Mouse (Mus musculus) telencephalon, adult 2 months (tissue): ENCODE data around the gene Ecm1.
"Not testable (repeated sequence)": the region's sequence is repeated elsewhere in the genome, so short reads cannot be mapped to it uniquely, and the experiment has no call there.

Experiments used
- DNase-seq: peaks from one replicate; pipeline ENCODE4 v3.0.0-alpha.2; 2011; ENCODE audit warnings: low read depth, low spot score

The Ecm1 gene

GRCm38 (mm10) chr3:95690552-95690951 lies 48.8 kb downstream of the Ecm1 start:
- DNase-seq = not testable (repeated sequence)

DNA sequence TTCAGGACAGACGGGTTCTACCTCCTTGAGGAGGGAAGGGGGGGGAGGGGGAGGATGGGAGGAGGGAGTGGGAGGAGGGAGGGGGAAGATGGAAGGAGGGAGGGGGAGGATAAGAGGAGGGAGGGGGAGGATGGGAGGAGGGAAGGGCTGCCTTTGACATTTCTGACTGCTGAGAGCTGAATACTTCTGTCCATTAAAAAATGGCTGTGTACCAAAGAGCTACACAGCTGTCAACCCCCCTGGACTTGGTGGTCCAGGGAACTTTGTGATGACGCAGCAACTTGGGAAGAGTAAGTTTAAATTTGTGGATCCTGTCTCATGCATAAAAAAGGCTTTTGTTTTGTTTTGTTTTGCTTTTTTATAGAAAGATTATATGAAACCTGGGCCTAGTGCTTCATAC lies 49.4 kb downstream of the Ecm1 start:
- no peak for DNase-seq

DNA sequence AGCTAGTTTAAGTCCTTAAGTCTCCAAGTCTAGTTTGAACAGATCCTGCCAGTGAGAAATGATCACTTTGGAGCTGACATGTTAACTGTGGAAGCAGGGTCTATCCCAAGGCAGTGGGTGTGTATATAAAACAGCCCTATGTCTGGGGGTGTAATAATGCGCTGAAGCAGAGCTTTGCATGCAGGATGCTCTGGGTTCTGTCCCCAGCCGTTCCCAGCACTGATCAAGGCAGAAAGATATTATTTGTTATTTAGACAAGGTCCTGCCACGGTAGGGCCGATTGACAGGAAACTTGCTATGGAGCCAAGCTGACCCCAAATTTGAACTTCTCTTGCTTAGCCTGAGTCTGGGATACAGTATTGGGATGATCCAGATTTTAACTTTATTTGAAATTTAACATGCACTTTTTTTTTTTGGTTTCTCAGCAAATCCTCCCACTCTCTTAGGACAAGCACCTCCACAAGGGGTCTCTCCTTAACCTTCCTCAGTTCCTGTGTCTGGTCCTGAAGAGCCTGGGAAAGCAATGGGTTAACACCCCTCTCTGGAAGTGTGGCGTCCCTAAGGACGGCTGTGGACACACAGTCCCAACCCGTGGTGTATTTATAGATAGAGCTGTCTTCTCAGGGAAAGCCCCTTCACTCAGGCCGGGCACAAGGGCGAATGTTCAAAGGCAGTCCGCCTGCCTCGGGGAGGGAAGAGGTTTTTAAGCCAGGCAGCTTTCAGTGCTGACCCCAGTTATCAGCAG lies 50.0 kb downstream of the Ecm1 start:
- no peak for DNase-seq

DNA sequence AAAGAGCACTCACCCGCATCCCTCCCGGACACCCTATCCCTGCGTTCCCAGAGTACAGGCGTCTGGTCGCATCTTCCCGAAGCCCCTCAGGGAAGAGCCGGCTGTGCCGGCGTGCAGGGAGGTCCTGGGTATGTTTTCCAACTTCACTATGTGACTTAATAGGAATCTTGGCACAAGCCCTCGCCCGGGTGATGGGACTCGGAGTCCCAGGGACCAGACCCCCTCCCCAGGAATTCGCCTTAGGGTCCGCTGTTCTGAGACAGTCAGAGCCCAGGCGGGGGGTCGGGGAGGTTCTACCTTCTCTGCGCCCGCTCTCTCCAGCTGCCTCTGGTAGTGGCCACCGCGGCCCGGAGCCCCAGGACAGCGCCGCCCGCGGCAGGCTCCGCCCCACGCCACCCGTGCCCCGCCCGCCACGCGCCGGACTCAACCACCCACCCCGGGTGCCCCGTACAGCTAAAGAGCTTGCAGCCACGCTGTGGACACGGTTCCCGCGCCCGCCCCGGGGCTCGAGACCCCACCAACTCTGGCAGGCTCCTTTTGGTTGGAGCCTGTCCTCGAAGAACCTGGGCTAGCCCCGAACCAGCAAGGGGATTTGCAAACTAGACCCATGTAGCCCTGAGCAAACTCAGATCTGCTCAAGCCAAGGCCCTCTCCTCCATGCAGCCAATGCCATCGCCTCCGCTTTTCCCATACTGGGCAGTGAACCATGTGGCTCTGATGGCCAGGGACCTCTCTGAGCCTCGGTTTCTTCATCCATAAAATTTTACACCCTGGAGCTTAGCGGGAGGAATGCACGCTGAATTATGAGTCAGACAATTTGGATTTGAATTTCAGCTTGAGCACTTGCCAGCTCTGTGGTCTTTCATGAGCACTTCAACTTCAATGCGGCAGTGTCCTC lies 51.6 kb downstream of the Ecm1 start, which contains the start of gene Adamtsl4:
Adamtsl4 (minus strand) TSS at position 394 of the 898 bp plus-strand sequence.
- DNase-seq = no peak

- no peak for DNase-seq
Observed at GRCm38 (mm10) chr3:95687168-95687523, 52.2 kb downstream of the Ecm1 start.

GRCm38 (mm10) chr3:95686492-95687167 lies 52.7 kb downstream of the Ecm1 start:
- DNase-seq = no peak

- no peak for DNase-seq
Observed at GRCm38 (mm10) chr3:95685701-95686100, 53.7 kb downstream of the Ecm1 start.

DNA sequence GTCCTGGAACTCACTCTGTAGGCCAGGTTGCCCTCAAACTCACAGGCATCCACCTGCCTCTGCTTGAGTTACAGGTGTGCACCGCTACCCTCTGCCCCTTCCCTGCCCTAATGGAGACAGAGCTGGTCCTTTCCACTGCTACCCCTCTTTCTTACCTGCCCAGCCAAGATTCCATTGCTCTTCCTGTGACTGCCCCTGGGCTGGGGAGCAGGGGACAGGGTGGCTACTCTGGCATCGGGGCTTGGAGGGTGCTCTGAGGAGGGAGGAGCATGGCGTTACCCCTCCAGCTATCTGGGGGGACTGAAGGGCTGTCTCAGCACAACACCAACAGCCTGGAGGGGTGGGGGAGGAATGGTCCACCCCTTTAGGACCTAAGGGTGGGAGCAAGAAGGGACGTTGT lies 54.1 kb downstream of the Ecm1 start:
- no peak for DNase-seq

GRCm38 (mm10) chr3:95684846-95685245 lies 54.5 kb downstream of the Ecm1 start:
- DNase-seq = no peak
